Mouse (Mus musculus) forebrain, embryonic 10.5 days (tissue): Measurements from ENCODE around the gene Paqr3. TPM values are rescaled to one million over a fixed set of nuclear protein-coding genes. Genes with fewer than 3 reads are reported as not detected.

Experiments used
- DNase-seq: peaks from one replicate; pipeline ENCODE4 v3.0.0-alpha.2; 2017; ENCODE audit warnings: low spot score; ENCODE audit errors: extremely low spot score
- H3K27ac ChIP-seq: fragments of 300-500 bp; sonication (generic); 2 replicates; pipeline ENCODE4 v1.5.1; 2016; ENCODE audit warnings: mild to moderate bottlenecking
- H3K27me3 ChIP-seq: fragments of 300-500 bp; sonication (generic); 2 replicates; pipeline ENCODE4 v1.6.1; 2016; ENCODE audit warnings: mild to moderate bottlenecking; ENCODE audit not compliant: poor library complexity, severe bottlenecking
- H3K36me3 ChIP-seq: fragments of 300-500 bp; sonication (generic); replicated peaks from 2 replicates; pipeline ENCODE4 v1.6.1; 2016; ENCODE audit warnings: mild to moderate bottlenecking, moderate library complexity
- H3K4me1 ChIP-seq: fragments of 300-500 bp; sonication (generic); 2 replicates; pipeline ENCODE4 v1.6.1; 2016
- H3K4me3 ChIP-seq: fragments of 300-500 bp; sonication (generic); 2 replicates; pipeline ENCODE4 v1.5.1; 2016; ENCODE audit warnings: mild to moderate bottlenecking, moderate library complexity
- H3K9me3 ChIP-seq: fragments of 300-500 bp; sonication (generic); 2 replicates; pipeline ENCODE4 v1.6.1; 2016; ENCODE audit warnings: mild to moderate bottlenecking, moderate library complexity
- WGBS: fragments of 180-500 bp; shearing (Covaris S2); methylation state at CpG from one replicate; pipeline ENCODE4 v1.1.7; 2016; 5-methylcytosine and 5-hydroxymethylcytosine counted together
- polyA plus RNA-seq: library from polyadenylated mRNA; unstranded; fragments of >200 nt; fragmentation: Nextera tagmentation; extraction: Ambion mirVana; gene quantifications from 2 replicates; pipeline ENCODE4 v1.2.1, GENCODE M21; 2016

Paqr3 gene
- polyA plus RNA-seq, 1 experiment from 2014 or later = 7.0 TPM

- DNase-seq = no peak
- Histone ChIP-seq H3K4me3 (no peak overlapping the region), H3K27ac (no peak overlapping the region), H3K9me3 (no peaks in the 10 kb centered on the region), H3K27me3 (no peaks in the 10 kb centered on the region), H3K36me3 (0 out of 2 replicates have a peak, but pooled peaks cover 6% of the 10 kb centered on the region), H3K4me1 (peaks cover 21% of the 10 kb centered on the region)
- WGBS = 84% methylated on average over 5 of the region's 5 CpGs
Observed at GRCm38 (mm10) chr5:97078641-97079040, 32.8 kb downstream of the Paqr3 start.

- no peak overlapping the region for H3K27ac ChIP-seq
- no peaks in the 10 kb centered on the region for H3K27me3 ChIP-seq
- no peak for DNase-seq
- 73% methylated on average over 7 of the region's 7 CpGs for WGBS
- no peak overlapping the region for H3K4me3 ChIP-seq
- peaks cover 27% of the 10 kb centered on the region for H3K4me1 ChIP-seq
- no peaks in the 10 kb centered on the region for H3K36me3 ChIP-seq
- H3K9me3 ChIP-seq = no peaks in the 10 kb centered on the region
Observed at GRCm38 (mm10) chr5:97077676-97078075, 33.7 kb downstream of the Paqr3 start.

DNA sequence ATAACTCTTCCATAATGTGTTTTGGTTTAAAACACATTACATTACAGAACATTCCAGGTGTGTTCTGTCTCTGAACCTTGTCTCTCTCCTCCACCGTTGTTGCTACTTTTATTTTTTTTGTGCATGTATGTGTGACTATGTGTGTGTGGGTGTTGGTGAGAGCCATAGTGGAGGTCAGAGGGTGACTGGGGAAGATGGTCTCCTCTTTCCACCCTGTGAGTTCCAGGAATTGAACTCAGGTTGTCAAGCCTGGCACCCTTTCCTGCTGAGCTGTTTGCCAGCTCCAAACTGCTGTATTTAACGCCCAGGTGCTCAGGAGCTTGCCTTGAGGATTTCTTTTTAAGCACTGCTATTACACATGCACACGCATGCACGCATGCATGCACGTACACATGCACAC is 35.2 kb downstream of the Paqr3 start:
- WGBS = 95% methylated on average over 5 of the region's 5 CpGs
- Histone ChIP-seq H3K36me3 (no peaks in the 10 kb centered on the region), H3K9me3 (no peaks in the 10 kb centered on the region), H3K4me1 (peaks cover 27% of the 10 kb centered on the region), H3K4me3 (no peak overlapping the region), H3K27me3 (no peaks in the 10 kb centered on the region), H3K27ac (no peak overlapping the region)
- no peak for DNase-seq

DNA sequence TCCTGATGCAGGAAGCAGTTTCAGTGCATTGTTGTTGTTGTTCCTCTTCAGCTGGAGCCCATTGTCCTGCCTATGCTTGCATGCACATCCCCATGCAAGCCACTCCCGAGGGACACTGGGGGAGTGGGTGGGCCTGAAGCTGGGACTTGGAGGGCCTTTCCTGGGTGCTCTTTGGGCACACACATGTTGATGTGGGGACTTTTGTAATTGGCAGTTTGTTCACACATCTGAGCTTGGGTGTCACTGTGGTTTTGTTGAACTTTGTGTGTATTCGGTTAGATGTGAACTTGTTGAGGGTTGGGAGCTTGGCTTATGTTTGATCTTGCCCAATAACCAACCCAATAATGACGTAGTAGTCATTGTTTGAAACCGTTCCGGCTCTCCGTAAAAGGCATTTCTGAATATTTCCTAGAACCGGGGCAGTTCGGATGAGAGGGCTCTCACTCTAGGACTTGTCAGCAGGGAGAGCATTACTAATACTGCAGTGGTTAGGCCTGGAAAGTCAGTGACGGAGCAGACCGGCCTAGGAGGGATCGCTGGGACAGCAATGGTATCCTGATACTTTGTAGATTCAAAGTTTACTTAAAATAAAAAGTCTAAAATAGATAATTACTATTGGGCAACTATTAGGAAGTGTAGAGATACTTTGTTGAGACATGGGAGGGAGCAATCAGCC is 35.8 kb downstream of the Paqr3 start:
- Histone ChIP-seq H3K4me3 (no peak overlapping the region), H3K9me3 (no peaks in the 10 kb centered on the region), H3K27me3 (no peaks in the 10 kb centered on the region), H3K4me1 (peaks cover 27% of the 10 kb centered on the region), H3K27ac (no peak overlapping the region), H3K36me3 (peaks cover under 1% of the 10 kb centered on the region; the same call in 1 of the 2 replicates)
- 91% methylated on average over 11 of the region's 11 CpGs for WGBS
- no peak for DNase-seq

DNA sequence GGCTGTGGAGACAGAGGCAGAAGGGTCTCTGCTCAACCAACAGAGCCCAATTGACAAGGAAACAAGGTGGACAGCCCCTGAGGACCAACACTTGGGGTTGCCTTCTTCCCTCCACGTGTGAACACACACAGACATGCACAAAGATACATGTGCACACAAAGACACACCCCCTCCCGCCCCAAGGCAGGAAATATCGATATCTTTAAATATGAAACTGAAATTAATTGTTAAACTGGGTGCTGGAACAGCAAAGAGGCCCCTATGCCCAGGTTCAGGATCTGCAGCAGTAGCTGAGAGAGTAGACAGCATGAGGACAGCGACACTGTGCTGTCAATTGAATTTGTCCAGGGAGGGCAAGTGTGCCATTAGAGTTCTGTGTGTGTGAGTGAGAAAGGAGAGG is 45.6 kb downstream of the Paqr3 start:
- H3K4me1 ChIP-seq = no peaks in the 10 kb centered on the region
- peaks cover 50% of the 10 kb centered on the region for H3K36me3 ChIP-seq
- no peak overlapping the region for H3K4me3 ChIP-seq
- DNase-seq = no peak
- 94% methylated on average over 4 of the region's 4 CpGs for WGBS
- no peaks in the 10 kb centered on the region for H3K27me3 ChIP-seq
- H3K27ac ChIP-seq = no peak overlapping the region
- no peaks in the 10 kb centered on the region for H3K9me3 ChIP-seq

GRCm38 (mm10) chr5:97062041-97062440 is 49.4 kb downstream of the Paqr3 start:
- WGBS = 77% methylated on average over 1 of the region's 1 CpGs
- Histone ChIP-seq H3K9me3 (no peaks in the 10 kb centered on the region), H3K27ac (no peak overlapping the region), H3K36me3 (peaks cover 49% of the 10 kb centered on the region), H3K4me1 (no peaks in the 10 kb centered on the region), H3K4me3 (no peak overlapping the region), H3K27me3 (no peaks in the 10 kb centered on the region)
- DNase-seq = no peak

GRCm38 (mm10) chr5:97060864-97061263 is 50.5 kb downstream of the Paqr3 start:
- no peaks in the 10 kb centered on the region for H3K9me3 ChIP-seq
- DNase-seq = no peak
- peaks cover 42% of the 10 kb centered on the region for H3K36me3 ChIP-seq
- H3K27me3 ChIP-seq = no peaks in the 10 kb centered on the region
- H3K27ac ChIP-seq = no peak overlapping the region
- H3K4me3 ChIP-seq = no peak overlapping the region
- no peaks in the 10 kb centered on the region for H3K4me1 ChIP-seq
- WGBS = 64% methylated on average over 3 of the region's 3 CpGs

DNA sequence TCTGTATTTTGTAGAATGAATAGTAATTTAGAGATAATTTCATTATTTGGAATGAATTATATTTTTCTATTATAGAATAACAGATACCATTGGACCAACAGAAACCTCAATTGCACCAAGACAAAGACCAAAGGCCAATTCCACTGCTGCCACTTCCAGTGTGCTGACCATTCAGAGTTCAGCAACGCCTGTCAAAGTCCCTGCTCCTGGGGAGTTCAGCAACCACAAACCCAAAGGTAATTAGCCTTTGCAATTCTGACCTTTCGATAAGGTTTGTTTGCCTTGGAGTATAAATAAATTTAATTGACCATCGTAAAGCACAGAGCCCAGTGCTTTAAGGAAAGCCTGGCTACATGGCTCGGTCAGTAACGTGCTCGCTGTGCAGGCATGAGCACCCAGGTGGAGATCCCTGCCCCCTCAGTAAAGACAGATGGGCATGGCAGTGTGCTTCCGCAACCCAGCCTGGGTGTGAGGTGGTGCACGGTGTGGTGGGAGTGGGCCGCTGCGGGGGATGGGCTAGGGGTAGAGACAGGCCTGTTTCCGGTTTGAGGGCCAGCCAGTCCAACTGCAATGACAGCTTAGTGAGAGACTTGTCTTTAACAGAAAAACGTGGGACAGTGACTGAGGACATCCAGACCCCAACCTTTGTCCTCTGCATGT is 54.5 kb downstream of the Paqr3 start:
- Histone ChIP-seq H3K4me1 (no peaks in the 10 kb centered on the region), H3K4me3 (no peak overlapping the region), H3K36me3 (peaks cover 22% of the 10 kb centered on the region), H3K27me3 (no peaks in the 10 kb centered on the region), H3K27ac (no peak overlapping the region), H3K9me3 (no peaks in the 10 kb centered on the region)
- DNase-seq = no peak
- WGBS = 92% methylated on average over 12 of the region's 12 CpGs

DNA sequence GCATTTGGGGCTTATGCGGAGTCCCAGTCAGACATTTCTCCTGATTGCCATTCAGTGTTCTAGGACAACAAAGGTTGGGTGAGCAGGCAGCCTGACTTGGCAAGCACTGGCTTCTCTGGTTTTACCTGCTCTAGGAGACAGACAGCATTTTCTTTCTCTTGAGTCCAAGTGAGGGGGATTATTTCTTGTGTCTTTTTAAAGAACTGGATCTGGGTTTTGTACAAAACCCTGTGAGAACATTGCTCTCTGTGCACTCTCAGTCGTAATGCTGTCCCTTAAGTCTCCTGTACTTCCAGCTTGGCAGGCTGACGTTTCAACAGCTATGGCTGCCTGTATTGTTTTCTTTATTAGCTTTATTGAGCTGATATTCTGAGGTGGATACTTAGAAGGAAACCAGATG is 55.0 kb downstream of the Paqr3 start:
- DNase-seq = no peak
- no peaks in the 10 kb centered on the region for H3K4me1 ChIP-seq
- no peaks in the 10 kb centered on the region for H3K9me3 ChIP-seq
- 88% methylated on average over 3 of the region's 3 CpGs for WGBS
- no peaks in the 10 kb centered on the region for H3K27me3 ChIP-seq
- no peak overlapping the region for H3K27ac ChIP-seq
- H3K4me3 ChIP-seq = no peak overlapping the region
- H3K36me3 ChIP-seq = peaks cover 22% of the 10 kb centered on the region

GRCm38 (mm10) chr5:97055511-97056068 is 55.8 kb downstream of the Paqr3 start:
- Histone ChIP-seq H3K36me3 (peaks cover 22% of the 10 kb centered on the region), H3K27me3 (no peaks in the 10 kb centered on the region), H3K4me3 (no peak overlapping the region), H3K4me1 (no peaks in the 10 kb centered on the region), H3K27ac (no peak overlapping the region), H3K9me3 (no peaks in the 10 kb centered on the region)
- no peak for DNase-seq
- 22% methylated on average over 1 of the region's 1 CpGs for WGBS

DNA sequence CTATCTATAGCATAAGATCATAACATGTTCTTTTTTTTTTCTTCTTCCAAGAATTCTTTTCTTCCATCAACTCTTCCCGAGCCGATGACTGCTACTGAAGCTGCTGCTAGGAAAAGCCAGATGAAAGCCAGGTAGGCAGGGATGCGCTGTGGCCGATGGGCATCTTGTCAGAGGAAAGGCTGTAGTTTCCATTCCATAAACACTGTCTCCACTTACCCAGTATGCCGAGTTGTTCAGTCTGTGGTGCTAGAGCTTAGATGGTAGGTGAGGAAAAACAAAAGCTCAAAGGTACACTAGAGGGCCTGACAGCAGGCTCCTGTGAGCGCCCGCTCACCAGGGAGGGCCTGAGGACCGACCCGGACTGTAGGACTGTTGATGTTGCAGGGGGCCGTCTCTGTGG is 56.6 kb downstream of the Paqr3 start:
- WGBS = 87% methylated on average over 10 of the region's 10 CpGs
- Histone ChIP-seq H3K27ac (no peak overlapping the region), H3K36me3 (peaks cover 22% of the 10 kb centered on the region), H3K27me3 (no peaks in the 10 kb centered on the region), H3K4me1 (no peaks in the 10 kb centered on the region), H3K4me3 (no peak overlapping the region), H3K9me3 (no peaks in the 10 kb centered on the region)
- DNase-seq = no peak

- no peak for DNase-seq
- Histone ChIP-seq H3K27me3 (no peaks in the 10 kb centered on the region), H3K4me1 (no peaks in the 10 kb centered on the region), H3K9me3 (no peaks in the 10 kb centered on the region), H3K4me3 (no peak overlapping the region), H3K27ac (no peak overlapping the region), H3K36me3 (peaks cover 22% of the 10 kb centered on the region)
- WGBS = 90% methylated on average over 5 of the region's 5 CpGs
Observed at GRCm38 (mm10) chr5:97054166-97054565, 57.2 kb downstream of the Paqr3 start.

DNA sequence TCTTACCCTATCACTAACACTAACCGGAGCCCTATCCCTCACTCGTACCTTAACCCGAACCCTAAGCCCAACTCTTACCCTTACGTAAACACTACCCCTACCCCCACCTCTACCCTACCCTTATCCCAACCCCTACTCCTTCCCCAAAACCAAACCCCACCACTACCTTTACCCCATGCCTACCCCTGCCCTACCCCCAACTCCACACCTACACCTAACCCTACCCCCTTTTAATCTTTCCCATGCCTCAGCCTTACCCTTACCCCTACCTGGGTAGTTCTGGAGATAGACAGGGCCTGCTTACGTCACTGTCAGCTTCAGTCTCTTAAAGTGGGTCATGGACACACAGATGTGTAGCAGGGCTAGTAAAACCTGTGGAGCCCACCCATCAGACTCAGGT is 62.5 kb downstream of the Paqr3 start:
- peaks cover 11% of the 10 kb centered on the region; the same call in 1 of the 2 replicates for H3K36me3 ChIP-seq
- no peak for DNase-seq
- WGBS = 92% methylated on average over 5 of the region's 5 CpGs

More for the DNA sequence above, 62.5 kb downstream of the Paqr3 start:
- Histone ChIP-seq H3K27me3 (no peaks in the 10 kb centered on the region), H3K9me3 (no peaks in the 10 kb centered on the region), H3K27ac (no peak overlapping the region), H3K4me1 (no peaks in the 10 kb centered on the region), H3K4me3 (no peak overlapping the region)
